Mouse (Mus musculus): ENCODE results near the gene Arhgap15. TPM values are rescaled to one million over a fixed set of nuclear protein-coding genes. Genes with fewer than 3 reads are reported as not detected.

Arhgap15 gene
- polyA plus RNA-seq, 1 experiment from 2014 or later, result 0.77 TPM

GRCm38 (mm10) chr2:44399191-44399926 lies 650.7 kb downstream of the Arhgap15 start:
- no peaks in the 10 kb centered on the region for H3K9me3 ChIP-seq (ENCODE audit: control insufficient read depth, low read length)

GRCm38 (mm10) chr2:44401704-44402422 lies 653.2 kb downstream of the Arhgap15 start:
- ATAC-seq (ENCODE audit: insufficient number of reproducible peaks, insufficient read depth, low FRiP score, low read depth), result no peak
- Histone ChIP-seq H3K36me3 (ENCODE audit: control insufficient read depth, insufficient read depth, low read length) (no peaks in the 10 kb centered on the region), H3K27ac (replicated peaks in 1 of 2; ENCODE audit: control insufficient read depth in 1 of 2, insufficient read depth in 1 of 2, low read depth in 2 of 2, low read length in 2 of 2) (no peak overlapping the region), H3K27me3 (ENCODE audit: control insufficient read depth, insufficient read depth, low read length) (no peaks in the 10 kb centered on the region), H3K4me3 (ENCODE audit: control insufficient read depth in 1 of 2, insufficient read depth in 1 of 2, low read depth in 1 of 2, low read length in 2 of 2) (no peak overlapping the region), H3K4me1 (ENCODE audit: control insufficient read depth in 2 of 2, insufficient read depth in 2 of 2, low read length in 2 of 2) (no peaks in the 10 kb centered on the region), H3K4me2 (ENCODE audit: low read length) (no peak overlapping the region), H3K9ac (ENCODE audit: low read length) (no peak overlapping the region), H3K9me3 (ENCODE audit: control insufficient read depth, low read length) (peaks cover 5% of the 10 kb centered on the region; the same call in 1 of the 2 replicates)
- WGBS, result 57% methylated on average over 3 of the region's 3 CpGs

More at GRCm38 (mm10) chr2:44399191-44399926, 650.7 kb downstream of the Arhgap15 start:
- Histone ChIP-seq H3K27me3 (ENCODE audit: control insufficient read depth, insufficient read depth, low read length) (no peaks in the 10 kb centered on the region), H3K4me3 (ENCODE audit: control insufficient read depth in 1 of 2, insufficient read depth in 1 of 2, low read depth in 1 of 2, low read length in 2 of 2) (no peak overlapping the region), H3K4me1 (ENCODE audit: control insufficient read depth in 2 of 2, insufficient read depth in 2 of 2, low read length in 2 of 2) (no peaks in the 10 kb centered on the region), H3K27ac (replicated peaks in 1 of 2; ENCODE audit: control insufficient read depth in 1 of 2, insufficient read depth in 1 of 2, low read depth in 2 of 2, low read length in 2 of 2) (no peak overlapping the region), H3K4me2 (ENCODE audit: low read length) (no peak overlapping the region), H3K9ac (ENCODE audit: low read length) (no peak overlapping the region), H3K36me3 (ENCODE audit: control insufficient read depth, insufficient read depth, low read length) (no peaks in the 10 kb centered on the region)
- no peak for ATAC-seq (ENCODE audit: insufficient number of reproducible peaks, insufficient read depth, low FRiP score, low read depth)

GRCm38 (mm10) chr2:44411660-44412059 lies 663.0 kb downstream of the Arhgap15 start:
- Histone ChIP-seq H3K9ac (ENCODE audit: low read length) (no peak overlapping the region), H3K4me1 (ENCODE audit: control insufficient read depth in 2 of 2, insufficient read depth in 2 of 2, low read length in 2 of 2) (no peaks in the 10 kb centered on the region), H3K4me3 (ENCODE audit: control insufficient read depth in 1 of 2, insufficient read depth in 1 of 2, low read depth in 1 of 2, low read length in 2 of 2) (no peak overlapping the region), H3K27me3 (ENCODE audit: control insufficient read depth, insufficient read depth, low read length) (no peaks in the 10 kb centered on the region), H3K9me3 (ENCODE audit: control insufficient read depth, low read length) (no peaks in the 10 kb centered on the region), H3K27ac (replicated peaks in 1 of 2; ENCODE audit: control insufficient read depth in 1 of 2, insufficient read depth in 1 of 2, low read depth in 2 of 2, low read length in 2 of 2) (no peak overlapping the region), H3K36me3 (ENCODE audit: control insufficient read depth, insufficient read depth, low read length) (no peaks in the 10 kb centered on the region), H3K4me2 (ENCODE audit: low read length) (no peak overlapping the region)
- WGBS, result 60% methylated on average over 2 of the region's 2 CpGs
- no peak for ATAC-seq (ENCODE audit: insufficient number of reproducible peaks, insufficient read depth, low FRiP score, low read depth)

- Histone ChIP-seq H3K27ac (replicated peaks in 1 of 2; ENCODE audit: control insufficient read depth in 1 of 2, insufficient read depth in 1 of 2, low read depth in 2 of 2, low read length in 2 of 2) (no peak overlapping the region), H3K4me2 (ENCODE audit: low read length) (no peak overlapping the region), H3K9ac (ENCODE audit: low read length) (no peak overlapping the region), H3K27me3 (ENCODE audit: control insufficient read depth, insufficient read depth, low read length) (no peaks in the 10 kb centered on the region), H3K36me3 (ENCODE audit: control insufficient read depth, insufficient read depth, low read length) (no peaks in the 10 kb centered on the region), H3K9me3 (ENCODE audit: control insufficient read depth, low read length) (no peaks in the 10 kb centered on the region), H3K4me1 (ENCODE audit: control insufficient read depth in 2 of 2, insufficient read depth in 2 of 2, low read length in 2 of 2) (no peaks in the 10 kb centered on the region), H3K4me3 (ENCODE audit: control insufficient read depth in 1 of 2, insufficient read depth in 1 of 2, low read depth in 1 of 2, low read length in 2 of 2) (no peak overlapping the region)
- 88% methylated on average over 4 of the region's 4 CpGs for WGBS
- ATAC-seq (ENCODE audit: insufficient number of reproducible peaks, insufficient read depth, low FRiP score, low read depth), result no peak
These were observed 667.7 kb downstream of the Arhgap15 start for GRCm38 (mm10) chr2:44416331-44416730.

- Histone ChIP-seq H3K4me1 (ENCODE audit: control insufficient read depth in 2 of 2, insufficient read depth in 2 of 2, low read length in 2 of 2) (no peaks in the 10 kb centered on the region), H3K27ac (replicated peaks in 1 of 2; ENCODE audit: control insufficient read depth in 1 of 2, insufficient read depth in 1 of 2, low read depth in 2 of 2, low read length in 2 of 2) (no peak overlapping the region), H3K9me3 (ENCODE audit: control insufficient read depth, low read length) (no peaks in the 10 kb centered on the region), H3K4me2 (ENCODE audit: low read length) (no peak overlapping the region), H3K27me3 (ENCODE audit: control insufficient read depth, insufficient read depth, low read length) (no peaks in the 10 kb centered on the region), H3K4me3 (ENCODE audit: control insufficient read depth in 1 of 2, insufficient read depth in 1 of 2, low read depth in 1 of 2, low read length in 2 of 2) (no peak overlapping the region), H3K9ac (ENCODE audit: low read length) (no peak overlapping the region), H3K36me3 (ENCODE audit: control insufficient read depth, insufficient read depth, low read length) (no peaks in the 10 kb centered on the region)
- ATAC-seq (ENCODE audit: insufficient number of reproducible peaks, insufficient read depth, low FRiP score, low read depth), result no peak
- 85% methylated on average over 4 of the region's 4 CpGs for WGBS
These were observed 671.1 kb downstream of the Arhgap15 start for GRCm38 (mm10) chr2:44419547-44420225.

GRCm38 (mm10) chr2:44430521-44430920 lies 681.9 kb downstream of the Arhgap15 start:
- Histone ChIP-seq H3K9ac (ENCODE audit: low read length) (no peak overlapping the region), H3K4me2 (ENCODE audit: low read length) (no peak overlapping the region), H3K36me3 (ENCODE audit: control insufficient read depth, insufficient read depth, low read length) (no peaks in the 10 kb centered on the region), H3K4me3 (ENCODE audit: control insufficient read depth in 1 of 2, insufficient read depth in 1 of 2, low read depth in 1 of 2, low read length in 2 of 2) (no peak overlapping the region), H3K9me3 (ENCODE audit: control insufficient read depth, low read length) (no peaks in the 10 kb centered on the region), H3K27me3 (ENCODE audit: control insufficient read depth, insufficient read depth, low read length) (no peaks in the 10 kb centered on the region), H3K27ac (replicated peaks in 1 of 2; ENCODE audit: control insufficient read depth in 1 of 2, insufficient read depth in 1 of 2, low read depth in 2 of 2, low read length in 2 of 2) (no peak overlapping the region), H3K4me1 (ENCODE audit: control insufficient read depth in 2 of 2, insufficient read depth in 2 of 2, low read length in 2 of 2) (peaks cover 0 to 2% of the 10 kb centered on the region in 2 experiments; a peak in 1 of 4 replicates)
- 77% methylated on average over 9 of the region's 9 CpGs for WGBS
- ATAC-seq (ENCODE audit: insufficient number of reproducible peaks, insufficient read depth, low FRiP score, low read depth), result no peak

- no peak overlapping the region for H3K4me2 ChIP-seq (ENCODE audit: low read length)
- H3K4me1 ChIP-seq (ENCODE audit: control insufficient read depth in 2 of 2, insufficient read depth in 2 of 2, low read length in 2 of 2), result peaks cover 0 to 2% of the 10 kb centered on the region in 2 experiments; a peak in 1 of 4 replicates
- no peaks in the 10 kb centered on the region for H3K27me3 ChIP-seq (ENCODE audit: control insufficient read depth, insufficient read depth, low read length)
- WGBS, result 80% methylated on average over 5 of the region's 5 CpGs
- H3K4me3 ChIP-seq (ENCODE audit: control insufficient read depth in 1 of 2, insufficient read depth in 1 of 2, low read depth in 1 of 2, low read length in 2 of 2), result no peak overlapping the region
- no peak overlapping the region for H3K27ac ChIP-seq (replicated peaks in 1 of 2; ENCODE audit: control insufficient read depth in 1 of 2, insufficient read depth in 1 of 2, low read depth in 2 of 2, low read length in 2 of 2)
- ATAC-seq (ENCODE audit: insufficient number of reproducible peaks, insufficient read depth, low FRiP score, low read depth), result no peak
- no peak overlapping the region for H3K9ac ChIP-seq (ENCODE audit: low read length)
- H3K36me3 ChIP-seq (ENCODE audit: control insufficient read depth, insufficient read depth, low read length), result no peaks in the 10 kb centered on the region
- 0 out of 2 replicates have a peak, but pooled peaks cover 3% of the 10 kb centered on the region for H3K9me3 ChIP-seq (ENCODE audit: control insufficient read depth, low read length)
These were observed 688.0 kb downstream of the Arhgap15 start for GRCm38 (mm10) chr2:44436652-44437051.
